Mouse (Mus musculus) embryonic fibroblast, embryonic 13.5 days (primary cell): ENCODE measurements around the gene Grhl1.

ENCODE experiments used
- CTCF ChIP-seq: IDR thresholded peaks from 2 replicates; pipeline ENCODE4 v1.5.1; 2011; ENCODE audit warnings: mild to moderate bottlenecking, control low read depth, low read length, moderate library complexity, borderline replicate concordance; ENCODE audit not compliant: insufficient read depth
- POLR2A ChIP-seq: IDR thresholded peaks from 2 replicates; pipeline ENCODE4 v1.6.1; 2011; ENCODE audit warnings: low read depth, mild to moderate bottlenecking, control low read depth, low read length, moderate library complexity

DNA sequence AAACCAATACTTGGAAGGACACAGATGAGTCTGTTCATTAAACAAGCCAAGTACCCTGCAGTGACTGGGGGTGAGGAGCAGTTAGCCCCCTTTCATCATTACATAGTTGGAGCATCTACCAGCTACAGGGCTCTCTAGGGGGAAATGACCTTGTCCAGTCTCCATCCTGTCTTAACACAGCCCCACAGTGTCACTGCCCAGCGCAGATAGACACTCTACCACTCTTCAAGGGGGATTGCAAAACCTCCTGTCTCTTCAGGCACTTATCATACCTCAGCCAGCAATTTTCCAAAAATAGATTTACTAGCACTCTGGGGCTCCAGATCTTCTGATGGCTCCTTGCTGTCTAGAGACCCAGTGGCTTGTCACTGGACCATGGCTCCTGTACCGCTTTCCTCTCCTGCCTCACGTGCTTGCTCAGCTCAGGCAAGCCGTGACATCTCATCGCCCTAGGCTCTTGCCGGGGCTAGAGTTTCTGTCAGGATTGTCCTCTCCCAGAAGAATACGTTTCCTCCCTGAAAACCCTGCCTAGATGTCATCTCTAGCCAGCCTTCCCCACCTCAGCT, 8.6 kb upstream of the Grhl1 start:
- no peak for TF ChIP-seq CTCF
- TF ChIP-seq POLR2A: no peak
